Mouse (Mus musculus) CH12.LX (cell line): ENCODE measurements around the gene Nedd8. TPM values are rescaled to one million over a fixed set of nuclear protein-coding genes. Genes with fewer than 3 reads are reported as not detected.

Experiments used
- DNase-seq: peaks from one replicate; pipeline ENCODE4 v3.0.0-alpha.2; 2013; ENCODE audit errors: extremely low read depth
- H3K27ac ChIP-seq: 2 replicates; pipeline ENCODE4 v1.5.1; 2012; ENCODE audit warnings: low read depth, mild to moderate bottlenecking, control low read depth, moderate library complexity; ENCODE audit not compliant: insufficient read depth
- H3K27me3 ChIP-seq: replicated peaks from 2 replicates; pipeline ENCODE3; 2012; ENCODE audit warnings: inconsistent platforms
- H3K36me3 ChIP-seq, 2 experiments: replicated peaks in 1 of 2; 2 replicates each; pipeline versions ENCODE3 to v1.6.1; 2012; ENCODE audit warnings: inconsistent platforms in 1 of 2, low read length in 1 of 2, mild to moderate bottlenecking in 1 of 2, mixed read lengths in 1 of 2, moderate library complexity in 1 of 2; ENCODE audit not compliant: control insufficient read depth in 1 of 2, insufficient read depth in 1 of 2
- H3K4me1 ChIP-seq, 2 experiments: 2 replicates each; pipeline ENCODE4 v1.6.1; 2012; ENCODE audit warnings: inconsistent platforms in 1 of 2, moderate library complexity in 1 of 2; ENCODE audit not compliant: insufficient read depth in 2 of 2, control insufficient read depth in 1 of 2
- H3K4me2 ChIP-seq: 2 replicates; pipeline ENCODE4 v1.6.1; 2012; ENCODE audit warnings: low read depth, mild to moderate bottlenecking, control low read depth; ENCODE audit not compliant: poor library complexity, insufficient read depth, severe bottlenecking
- H3K4me3 ChIP-seq, 3 experiments: fragments of 150-350 bp in 1 of 3; sonication (generic) in 1 of 3; replicated peaks in 1 of 3; 2 replicates each; pipeline versions ENCODE3 to v1.5.1; 2011 to 2012; ENCODE audit warnings: low read depth in 2 of 3, low read length in 2 of 3, mild to moderate bottlenecking in 2 of 3, moderate library complexity in 2 of 3, control low read depth in 1 of 3, improper control_type of control experiment in 1 of 3, inconsistent platforms in 1 of 3, mixed read lengths in 1 of 3; ENCODE audit not compliant: poor library complexity in 1 of 3
- H3K79me2 ChIP-seq: replicated peaks from 2 replicates; pipeline ENCODE4 v1.6.1; 2012; ENCODE audit warnings: mild to moderate bottlenecking, moderate library complexity; ENCODE audit not compliant: control insufficient read depth, poor library complexity, insufficient read depth, severe bottlenecking; ENCODE audit errors: extremely low read depth
- H3K9ac ChIP-seq: 2 replicates; pipeline ENCODE4 v1.6.1; 2012; ENCODE audit warnings: low read depth, mild to moderate bottlenecking, control low read depth, moderate library complexity; ENCODE audit not compliant: insufficient read depth
- H3K9me3 ChIP-seq: replicated peaks from 2 replicates; pipeline ENCODE3; 2012; ENCODE audit warnings: low read length, inconsistent platforms, mixed read lengths
- ETS1 ChIP-seq: conservative IDR thresholded peaks from 2 replicates; pipeline ENCODE4 v1.6.1; 2012; ENCODE audit warnings: low read depth, mild to moderate bottlenecking, inconsistent platforms, low read length, improper control_type of control experiment, moderate library complexity
- IRF4 ChIP-seq: IDR thresholded peaks from 2 replicates; pipeline ENCODE4 v1.6.1; 2014; ENCODE audit warnings: low read depth, mild to moderate bottlenecking, inconsistent platforms, low read length, improper control_type of control experiment
- JUN ChIP-seq: IDR thresholded peaks from 2 replicates; pipeline ENCODE4 v1.6.1; 2011; ENCODE audit warnings: low read depth, mild to moderate bottlenecking, low read length, improper control_type of control experiment, moderate library complexity; ENCODE audit not compliant: insufficient read depth
- KAT2A ChIP-seq: IDR thresholded peaks from 2 replicates; pipeline ENCODE4 v1.6.1; 2012; ENCODE audit warnings: low read length, improper control_type of control experiment, inconsistent platforms; ENCODE audit not compliant: insufficient replicate concordance
- MYC ChIP-seq: IDR thresholded peaks from 2 replicates; pipeline ENCODE4 v1.6.1; 2011; ENCODE audit warnings: low read depth, mild to moderate bottlenecking, improper control_type of control experiment, low read length
- POLR2AphosphoS2 ChIP-seq: IDR thresholded peaks from 2 replicates; pipeline ENCODE4 v1.6.1; 2011; ENCODE audit warnings: low read depth, low read length, improper control_type of control experiment
- USF1 ChIP-seq: IDR thresholded peaks from 2 replicates; pipeline ENCODE4 v1.6.1; 2014; ENCODE audit warnings: low read depth, mild to moderate bottlenecking, inconsistent platforms, low read length, improper control_type of control experiment
- ZC3H11A ChIP-seq: IDR thresholded peaks from 2 replicates; pipeline ENCODE4 v1.6.1; 2012; ENCODE audit warnings: low read depth, mild to moderate bottlenecking, inconsistent platforms, low read length, improper control_type of control experiment
- ZKSCAN1 ChIP-seq: IDR thresholded peaks from 2 replicates; pipeline ENCODE4 v1.6.1; 2012; ENCODE audit warnings: low read depth, inconsistent platforms, low read length, improper control_type of control experiment, borderline replicate concordance
- ZMIZ1 ChIP-seq: IDR thresholded peaks from 2 replicates; pipeline ENCODE4 v1.6.1; 2012; ENCODE audit warnings: low read depth, mild to moderate bottlenecking, inconsistent platforms, low read length, improper control_type of control experiment
- ZNF384 ChIP-seq: IDR thresholded peaks from 2 replicates; pipeline ENCODE4 v1.6.1; 2012; ENCODE audit warnings: low read depth, low read length, improper control_type of control experiment, inconsistent platforms
- dilution Hi-C: fragments of 300-500 bp; cut with MboI; formaldehyde crosslinking; loops from 2 replicates; pipeline ENCODE4 v1.14.3; 2020; ENCODE audit warnings: low sequenced_read_pairs; ENCODE audit not compliant: extremely low pct_unique_long_range_greater_than_20kb, extremely low pct_ligation_motif_present
- in situ Hi-C: fragments of 300-500 bp; cut with MboI; formaldehyde crosslinking; loops from 3 replicates; pipeline ENCODE4 v1.14.3; 2019; ENCODE audit warnings: low sequenced_read_pairs, low pct_ligation_motif_present, low pct_unique_long_range_greater_than_20kb, mixed read lengths
- polyA plus RNA-seq: library from polyadenylated mRNA; unstranded; fragments of >175 nt; gene quantifications from 2 replicates; pipeline ENCODE4 v1.2.1, GENCODE M21; 2012; ENCODE audit warnings: low read depth; ENCODE audit not compliant: insufficient read length
- total RNA-seq, 2 experiments: library from RNA; depleted of rRNA; stranded (reverse); fragments of 300-350 nt in 1 of 2; fragments of >200 nt in 1 of 2; gene quantifications; 2 replicates each; pipeline ENCODE4 v1.2.3; 2012 to 2014

The Nedd8 gene
- total and polyA plus RNA-seq, 3 experiments, result 276 to 513 (median 378) TPM

DNA sequence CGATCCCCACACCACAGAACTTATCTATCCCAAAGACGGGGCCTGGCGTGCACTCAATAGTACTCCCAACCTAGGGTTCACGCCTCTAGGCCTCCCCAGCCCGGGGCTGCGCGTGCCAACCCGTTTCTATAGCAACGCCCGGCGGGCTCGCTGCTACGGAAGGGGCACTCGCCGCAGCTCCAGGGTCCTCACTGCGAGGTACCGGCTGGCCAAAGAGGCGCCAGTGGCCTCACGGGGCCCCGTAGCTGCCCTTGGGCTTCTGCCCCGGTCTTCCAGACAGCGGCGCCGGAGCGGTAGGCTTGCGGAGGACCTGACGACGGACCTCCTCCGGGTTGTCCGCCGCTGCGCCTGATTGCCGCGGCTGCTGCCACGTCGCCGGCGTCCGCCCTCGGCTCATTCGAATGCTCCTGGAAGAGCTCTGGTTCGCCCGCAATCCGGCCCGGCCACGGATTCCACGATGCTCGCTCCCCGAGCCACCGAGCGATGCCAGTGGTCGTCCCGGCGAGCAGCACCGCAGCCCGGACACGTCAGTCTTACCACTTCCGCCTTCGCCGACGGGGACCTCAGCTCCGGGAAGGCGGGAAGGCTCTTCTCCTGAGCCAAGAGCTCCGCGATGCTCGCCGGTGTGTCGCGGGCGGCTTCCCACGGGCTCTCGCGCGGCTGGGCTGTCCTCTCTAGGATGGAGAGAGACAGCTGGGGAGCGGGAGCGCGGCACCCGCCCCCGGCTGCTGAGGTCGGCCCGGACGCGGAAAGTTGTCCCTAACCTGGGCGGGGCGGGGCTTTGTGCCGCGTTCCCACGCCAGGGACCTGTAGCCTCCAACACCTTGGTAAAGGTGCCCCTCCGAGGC, 28.6 kb downstream of the Nedd8 start, which contains the start of gene Tm9sf1 (continued):
- TF ChIP-seq ZMIZ1, result peak; percentile 87
- peak; percentile 38; the same call in 1 of the 2 replicates for TF ChIP-seq IRF4
- 0 out of 2 replicates have a peak, but pooled peaks have one; percentile 34 for TF ChIP-seq MYC
- TF ChIP-seq ZNF384, result no peak

DNA sequence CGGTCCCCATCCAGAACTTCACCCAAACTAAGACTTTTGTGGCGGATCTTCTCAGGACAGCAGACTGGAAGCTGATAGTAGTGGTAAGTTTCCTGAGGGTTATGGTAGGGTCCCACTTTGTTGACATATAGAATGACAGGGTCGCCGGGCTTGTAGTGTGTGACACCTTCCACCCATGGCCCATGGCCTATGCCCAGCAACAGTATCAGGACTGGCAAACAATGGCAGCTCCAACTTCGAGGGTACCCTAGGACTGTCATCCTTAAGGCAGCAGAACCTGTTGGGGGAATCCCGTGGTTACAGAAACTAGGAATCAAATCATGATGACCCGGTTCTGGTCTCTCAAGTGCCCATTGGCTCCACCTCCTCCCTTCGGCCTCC, 29.3 kb downstream of the Nedd8 start:
- in situ Hi-C loops, result no loop called here
- peak overlapping the region; percentile 77 to 96 (median 93) for H3K4me3 ChIP-seq
- dilution Hi-C loops, result no loop called here
- peaks cover 4 to 45% of the 10 kb centered on the region in 2 experiments; a peak in 2 of 4 replicates for H3K4me1 ChIP-seq
- no peaks in the 10 kb centered on the region for H3K27me3 ChIP-seq
- H3K9me3 ChIP-seq, result no peaks in the 10 kb centered on the region
- peak overlapping the region; percentile 74 for H3K9ac ChIP-seq
- H3K36me3 ChIP-seq, result peaks cover 35 to 59% of the 10 kb centered on the region in 2 experiments
- H3K79me2 ChIP-seq, result peaks cover 38% of the 10 kb centered on the region
- no peak for DNase-seq
- TF ChIP-seq USF1 (no peak), ZKSCAN1 (no peak), POLR2AphosphoS2 (no peak)
- peak overlapping the region; percentile 52; the same call in 1 of the 2 replicates for H3K27ac ChIP-seq
- peak overlapping the region; percentile 93 for H3K4me2 ChIP-seq

DNA sequence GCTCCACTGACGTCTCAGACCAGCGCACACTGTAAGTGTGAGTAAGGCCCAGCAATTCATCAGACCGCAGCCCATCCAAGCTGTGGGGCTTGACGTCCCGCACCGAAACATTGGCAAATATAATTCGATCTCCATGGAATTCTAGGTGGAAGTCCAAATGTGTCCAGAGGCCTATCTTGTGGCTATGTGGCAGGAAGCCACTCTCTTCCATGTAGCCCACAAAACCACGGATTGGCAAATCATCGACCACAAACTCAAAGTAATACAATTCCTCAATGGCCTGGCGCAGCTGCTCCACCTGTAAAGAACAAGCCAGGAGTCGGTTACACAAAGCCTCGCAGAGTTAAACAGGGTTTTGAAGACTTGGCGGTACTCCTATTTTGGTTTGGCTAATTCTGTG, 30.6 kb downstream of the Nedd8 start:
- Histone ChIP-seq H3K4me1 (peaks cover 4 to 45% of the 10 kb centered on the region in 2 experiments; a peak in 2 of 4 replicates), H3K79me2 (peaks cover 38% of the 10 kb centered on the region), H3K27me3 (no peaks in the 10 kb centered on the region), H3K27ac (no peak overlapping the region), H3K4me2 (no peak overlapping the region), H3K9ac (no peak overlapping the region), H3K4me3 (no peak overlapping the region), H3K36me3 (peaks cover 36 to 58% of the 10 kb centered on the region in 2 experiments), H3K9me3 (no peaks in the 10 kb centered on the region)
- no peak for DNase-seq
- in situ Hi-C loops, result no loop called here
- no peak for TF ChIP-seq ZC3H11A
- TF ChIP-seq JUN, result no peak
- TF ChIP-seq ETS1, result no peak
- no peak for TF ChIP-seq USF1
- no peak for TF ChIP-seq KAT2A
- dilution Hi-C loops, result no loop called here
